Mouse (Mus musculus) heart, adult 2 months (tissue): ENCODE measurements at regions not wholly inside any gene's neighbourhood (a gene's known extent, or its start where the extent isn't known, plus 50 kb on each side); places are given as distances from the start of the nearest gene placed in this dataset.

ENCODE experiments used
- DNase-seq, 2 experiments: peaks; one replicate each; pipeline ENCODE4 v3.0.0; 2021
- H3K27ac ChIP-seq: fragments of 200-600 bp; 2 replicates; pipeline ENCODE4 v1.8.1; 2022
- H3K27me3 ChIP-seq: fragments of 200-500 bp; 2 replicates; pipeline ENCODE4 v1.6.1; 2012; ENCODE audit warnings: mild to moderate bottlenecking, low read length, inconsistent platforms, mixed read lengths; ENCODE audit not compliant: control insufficient read depth, insufficient read depth
- H3K36me3 ChIP-seq: fragments of 200-500 bp; 2 replicates; pipeline ENCODE4 v1.6.1; 2012; ENCODE audit warnings: low read length, inconsistent platforms; ENCODE audit not compliant: control insufficient read depth, insufficient read depth
- H3K4me1 ChIP-seq: fragments of 200-500 bp; 2 replicates; pipeline ENCODE4 v1.6.1; 2011; ENCODE audit warnings: low read length; ENCODE audit not compliant: control insufficient read depth, insufficient read depth
- H3K4me3 ChIP-seq: fragments of 200-600 bp; 2 replicates; pipeline ENCODE4 v1.8.1; 2022
- H3K79me2 ChIP-seq: fragments of 200-500 bp; replicated peaks from 2 replicates; pipeline ENCODE4 v1.6.1; 2012; ENCODE audit warnings: mild to moderate bottlenecking, inconsistent platforms, low read length, moderate library complexity, mixed read lengths; ENCODE audit not compliant: control insufficient read depth, insufficient read depth
- H3K9ac ChIP-seq: fragments of 200-500 bp; 2 replicates; pipeline ENCODE4 v1.6.1; 2012; ENCODE audit warnings: low read depth, mild to moderate bottlenecking, control low read depth, inconsistent platforms, low read length, mixed read lengths
- CTCF ChIP-seq: fragments of 200-600 bp; IDR thresholded peaks from 2 replicates; pipeline ENCODE4 v1.8.1; 2022; ENCODE audit warnings: antibody characterized with exemption, mild to moderate bottlenecking, moderate library complexity
- EP300 ChIP-seq: fragments of 200-500 bp; IDR thresholded peaks from 2 replicates; pipeline ENCODE4 v1.6.1; 2011; ENCODE audit warnings: low read depth, low read length, control low read depth; ENCODE audit not compliant: insufficient read depth
- POLR2A ChIP-seq: fragments of 200-500 bp; IDR thresholded peaks from 2 replicates; pipeline ENCODE4 v1.6.1; 2011; ENCODE audit warnings: mild to moderate bottlenecking, low read depth, low read length, control low read depth; ENCODE audit not compliant: insufficient read depth
- WGBS: fragments of 180-500 bp; shearing (Covaris S2); methylation state at CpG from one replicate; pipeline ENCODE4 v1.1.7; 2018; 5-methylcytosine and 5-hydroxymethylcytosine counted together
- intact Hi-C: fragments of 180-260 bp; cut with DNase I; formaldehyde crosslinking; loops from one replicate; pipeline ENCODE4 v1.15.1; 2025

- no peaks in the 10 kb centered on the region for H3K4me1 ChIP-seq
- no peaks in the 10 kb centered on the region for H3K36me3 ChIP-seq
- no peak for DNase-seq
- 35% methylated on average over 5 of the region's 5 CpGs for WGBS
- intact Hi-C loops = loop anchor here (10.0 kb wide), 1 partner anchor 458 kb away; no protein-coding TSS in a partner anchor
- no peak overlapping the region for H3K9ac ChIP-seq
- TF ChIP-seq POLR2A (no peak), CTCF (no peak), EP300 (no peak)
- H3K4me3 ChIP-seq = no peak overlapping the region
- no peaks in the 10 kb centered on the region; the same call in 1 of the 2 replicates for H3K27me3 ChIP-seq
- no peak overlapping the region for H3K27ac ChIP-seq
- no peaks in the 10 kb centered on the region for H3K79me2 ChIP-seq
Measured at GRCm38 (mm10) chr11:57933065-57933464, 75.8 kb upstream of the Larp1 start.

GRCm38 (mm10) chr11:57929506-57929905, 79.4 kb upstream of the Larp1 start:
- no peak for DNase-seq
- intact Hi-C loops = no loop called here
- H3K79me2 ChIP-seq = no peaks in the 10 kb centered on the region
- no peaks in the 10 kb centered on the region; the same call in 1 of the 2 replicates for H3K27me3 ChIP-seq
- no peaks in the 10 kb centered on the region for H3K4me1 ChIP-seq
- WGBS = 15% methylated on average over 18 of the region's 18 CpGs
- H3K4me3 ChIP-seq = no peak overlapping the region
- H3K36me3 ChIP-seq = no peaks in the 10 kb centered on the region
- no peak for TF ChIP-seq POLR2A
- no peak for TF ChIP-seq EP300
- no peak for TF ChIP-seq CTCF
- H3K27ac ChIP-seq = no peak overlapping the region
- no peak overlapping the region for H3K9ac ChIP-seq

GRCm38 (mm10) chr11:57920263-57920662, 87.6 kb upstream of the Hand1 start:
- TF ChIP-seq POLR2A (no peak), CTCF (0 out of 2 replicates have a peak, but pooled peaks have one; percentile 19)
- no peaks in the 10 kb centered on the region for H3K27me3 ChIP-seq
- WGBS = 88% methylated on average over 2 of the region's 2 CpGs

GRCm38 (mm10) chr11:57918447-57919059, 85.9 kb upstream of the Hand1 start:
- TF ChIP-seq EP300 (no peak), CTCF (no peak), POLR2A (no peak)
- DNase-seq = no peak
- H3K4me1 ChIP-seq = no peaks in the 10 kb centered on the region
- no peaks in the 10 kb centered on the region for H3K27me3 ChIP-seq
- 85% methylated on average over 18 of the region's 18 CpGs for WGBS
- no peaks in the 10 kb centered on the region for H3K79me2 ChIP-seq
- no peaks in the 10 kb centered on the region for H3K36me3 ChIP-seq
- no peak overlapping the region for H3K27ac ChIP-seq
- intact Hi-C loops = no loop called here
- no peak overlapping the region for H3K9ac ChIP-seq
- H3K4me3 ChIP-seq = no peak overlapping the region

More at GRCm38 (mm10) chr11:57920263-57920662, 87.6 kb upstream of the Hand1 start:
- DNase-seq = no peak
- intact Hi-C loops = no loop called here
- H3K27ac ChIP-seq = no peak overlapping the region
- no peak overlapping the region for H3K4me3 ChIP-seq
- no peak overlapping the region for H3K9ac ChIP-seq
- H3K79me2 ChIP-seq = no peaks in the 10 kb centered on the region
- no peaks in the 10 kb centered on the region for H3K4me1 ChIP-seq
- H3K36me3 ChIP-seq = no peaks in the 10 kb centered on the region

- H3K36me3 ChIP-seq = no peaks in the 10 kb centered on the region
- WGBS = 73% methylated on average over 5 of the region's 5 CpGs
- intact Hi-C loops = no loop called here
Measured at GRCm38 (mm10) chr11:57917974-57918373, 85.4 kb upstream of the Hand1 start.

GRCm38 (mm10) chr11:57916016-57916415, 83.4 kb upstream of the Hand1 start:
- H3K79me2 ChIP-seq = no peaks in the 10 kb centered on the region
- H3K9ac ChIP-seq = no peak overlapping the region
- DNase-seq = no peak
- H3K4me3 ChIP-seq = no peak overlapping the region
- H3K4me1 ChIP-seq = no peaks in the 10 kb centered on the region
- no peak for TF ChIP-seq CTCF
- no peak for TF ChIP-seq POLR2A
- no peak for TF ChIP-seq EP300
- H3K27me3 ChIP-seq = no peaks in the 10 kb centered on the region
- H3K27ac ChIP-seq = no peak overlapping the region
- WGBS = 12% methylated on average over 6 of the region's 6 CpGs
- intact Hi-C loops = no loop called here
- H3K36me3 ChIP-seq = no peaks in the 10 kb centered on the region

More at GRCm38 (mm10) chr11:57917974-57918373, 85.4 kb upstream of the Hand1 start:
- no peaks in the 10 kb centered on the region for H3K4me1 ChIP-seq
- no peak overlapping the region for H3K27ac ChIP-seq
- no peaks in the 10 kb centered on the region for H3K79me2 ChIP-seq
- no peak for TF ChIP-seq CTCF
- TF ChIP-seq EP300 = no peak
- TF ChIP-seq POLR2A = no peak
- no peaks in the 10 kb centered on the region for H3K27me3 ChIP-seq
- no peak for DNase-seq
- no peak overlapping the region for H3K4me3 ChIP-seq
- no peak overlapping the region for H3K9ac ChIP-seq
